Mouse (Mus musculus) kidney, adult 9 months (tissue): Measurements from ENCODE around the gene Cyp39a1.

Source experiments
- DNase-seq: peaks from one replicate; pipeline ENCODE4 v3.0.0; 2022

Gene Cyp39a1

GRCm38 (mm10) chr17:43788222-43788621 lies 121.0 kb downstream of the Cyp39a1 start:
- no peak for DNase-seq

GRCm38 (mm10) chr17:43789376-43789775 lies 122.2 kb downstream of the Cyp39a1 start:
- DNase-seq = no peak

DNA sequence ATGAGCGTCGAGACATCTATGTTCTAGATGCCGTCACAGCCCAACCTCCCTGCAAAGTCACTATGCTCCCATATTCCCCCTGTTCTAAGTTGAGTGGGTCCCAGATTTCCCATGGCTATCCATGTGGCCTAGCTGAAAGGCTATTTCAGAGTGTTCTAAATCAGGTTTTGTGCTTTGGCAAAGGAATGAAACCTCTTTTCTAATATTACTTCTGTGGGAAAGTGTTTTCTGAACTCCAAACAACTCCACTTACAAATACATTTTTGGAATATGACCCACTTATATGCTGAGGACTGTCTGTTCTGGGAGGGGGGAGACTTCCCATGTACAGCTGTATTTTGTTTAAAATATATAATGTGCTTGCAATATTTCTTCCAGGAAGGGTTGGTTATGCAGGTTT lies 124.5 kb downstream of the Cyp39a1 start:
- no peak for DNase-seq

DNA sequence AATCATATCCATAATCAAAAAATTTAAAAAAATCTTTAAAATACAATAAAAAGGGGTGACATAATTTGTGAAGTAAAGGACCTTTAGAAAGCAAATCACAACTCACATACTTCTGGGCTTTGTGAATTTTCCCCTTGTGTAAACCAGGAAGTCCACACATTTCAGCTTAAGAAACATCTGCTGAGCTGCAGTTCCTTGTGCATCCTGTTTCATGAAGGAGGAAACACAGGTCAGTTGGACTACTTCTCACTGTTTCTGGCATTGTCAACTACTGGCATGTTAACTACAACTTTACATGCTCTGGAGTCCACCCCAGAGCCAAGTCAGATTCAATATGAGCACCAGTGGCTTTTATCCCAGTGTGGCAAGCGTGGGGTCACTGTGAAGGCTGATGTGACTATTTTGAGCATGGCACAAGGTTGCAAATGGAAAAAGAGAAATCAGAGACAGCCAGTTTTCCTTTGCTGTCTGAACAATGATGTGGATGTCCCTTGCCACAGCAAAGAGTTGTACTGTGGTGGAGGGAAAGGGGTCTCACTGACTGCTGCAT lies 127.6 kb downstream of the Cyp39a1 start:
- DNase-seq = no peak
